Comparison of ENCODE assay signal across 8 mouse cellular contexts in genomic region chr10:101681437-101681912, GRCm38 (mm10). TPM values are rescaled to one million over a fixed set of nuclear protein-coding genes. Genes with fewer than 3 reads are reported as not detected.
DNase-seq lines count a peak whose midpoint lies in the region; ATAC-seq lines count a peak whose summit lies in the region.

Gene Mgat4c, plus strand, starts transcription at chr10:101681487.

- peak; percentile 99 for ATAC-seq in frontal cortex, adult (ENCODE audit: low TSS enrichment)

- peak; percentile 5 for DNase-seq in embryo, embryonic 11.5 days (ENCODE audit: low read depth, low spot score)
- no peak for DNase-seq in embryo, embryonic 10.5 days (ENCODE audit: low spot score)
- DNase-seq in layer of hippocampus, postnatal 14 days (ENCODE audit: low spot score in 2 of 2): peak; percentile 43 to 75
- peak; percentile 13 for DNase-seq in retina, adult 2 months (ENCODE audit: low read depth, low spot score)
- DNase-seq in kidney, adult 18-20 months: no peak
- DNase-seq in MN1 (ENCODE audit: low spot score): no peak
- no peak for DNase-seq in thymus, postnatal 14 days

RNA-seq across cellular contexts. Expression of gene Mgat4c, which starts in this region (rescaled TPM):
- total RNA-seq in layer of hippocampus, postnatal 14 days (2021): 10 to 100 TPM; 30.8 to 38.3 TPM

Comparison
In these comparisons a context has a peak if more than half of its experiments do, and no peak if none do; other contexts are left out.
1. DNase-seq: peak in embryo, embryonic 11.5 days (single experiment), layer of hippocampus, postnatal 14 days (2 of 2) and retina, adult 2 months (single experiment); none in embryo, embryonic 10.5 days (single experiment), kidney, adult 18-20 months (single experiment), MN1 (single experiment) and thymus, postnatal 14 days (single experiment).